Mouse (Mus musculus) Patski (cell line): ENCODE measurements around the gene Cgnl1. TPM values are rescaled to one million over a fixed set of nuclear protein-coding genes. Genes with fewer than 3 reads are reported as not detected.

ENCODE experiments used
- ATAC-seq: fragments of 100-300 bp; one replicate; pipeline ENCODE4 v1.8.0; 2021
- CTCF ChIA-PET: fragments of 350-600 bp; sonication (Branson Sonifier 250); formaldehyde crosslinking; loops from one replicate; lab custom pipeline; 2022; ENCODE audit warnings: inconsistent platforms; lab: Charles Lee
- POLR2A ChIA-PET: fragments of 350-600 bp; sonication (Branson Sonifier 250); formaldehyde crosslinking; loops from one replicate; lab custom pipeline; 2022; ENCODE audit warnings: antibody characterized with exemption, inconsistent platforms; lab: Charles Lee
- DNase-seq: peaks from one replicate; pipeline ENCODE4 v3.0.0-alpha.2; 2011; ENCODE audit warnings: low read depth, low spot score
- H3K27me3 ChIP-seq: fragments of 371-371 bp; one replicate; pipeline ENCODE4 v1.5.1; 2021
- CTCF ChIP-seq: fragments of 100-300 bp; IDR thresholded peaks from one replicate; pipeline ENCODE4 v1.5.1; 2021
- in situ Hi-C: fragments of 300-500 bp; cut with MboI; formaldehyde crosslinking; loops from 3 replicates; pipeline ENCODE4 v1.11.1; 2018; ENCODE audit warnings: low pct_unique_long_range_greater_than_20kb, mixed read lengths
- polyA plus RNA-seq: library from polyadenylated mRNA; unstranded; gene quantifications from one replicate; pipeline ENCODE4 v1.2.3, GENCODE M21; 2021

Gene Cgnl1
- polyA plus RNA-seq, 1 experiment from 2014 or later, result 114 TPM

- no peak for ATAC-seq
- in situ Hi-C loops, result no loop called here
- POLR2A ChIA-PET, result no interaction called here
- no peaks in the 10 kb centered on the region for H3K27me3 ChIP-seq
- no peak for DNase-seq
- no peak for TF ChIP-seq CTCF
- CTCF ChIA-PET, result interaction anchor here (1.1 to 1.9 kb wide), 5 partner anchors 11 to 30 kb away, joined by 3 to 6 read pairs (median 5); no protein-coding TSS in a partner anchor
Observed at GRCm38 (mm10) chr9:71599861-71600260, 171.5 kb downstream of the Cgnl1 start.

GRCm38 (mm10) chr9:71596888-71597287 is 174.5 kb downstream of the Cgnl1 start:
- ChIA-PET CTCF (no interaction called here), POLR2A (no interaction called here)
- H3K27me3 ChIP-seq, result no peaks in the 10 kb centered on the region
- TF ChIP-seq CTCF, result no peak
- no peak for DNase-seq
- in situ Hi-C loops, result no loop called here
- ATAC-seq, result no peak

- in situ Hi-C loops, result no loop called here
Observed at GRCm38 (mm10) chr9:71592577-71593285, 178.7 kb downstream of the Cgnl1 start.

GRCm38 (mm10) chr9:71591938-71592548 is 179.4 kb downstream of the Cgnl1 start, which contains the start of gene Myzap:
Gene Myzap (minus strand): TSS chr9:71592360.
- in situ Hi-C loops, result no loop called here
- CTCF ChIA-PET, result interaction anchor here (0.7 kb wide), 1 partner anchor 24 kb away, joined by 3 read pairs; no protein-coding TSS in a partner anchor
- no peak for TF ChIP-seq CTCF
- ATAC-seq (peak; percentile 57), DNase-seq (no peak)
- POLR2A ChIA-PET, result interaction anchor here (0.6 kb wide), 1 partner anchor 1107 kb away, joined by 5 read pairs; no protein-coding TSS in a partner anchor
- H3K27me3 ChIP-seq, result no peaks in the 10 kb centered on the region

More at GRCm38 (mm10) chr9:71592577-71593285, 178.7 kb downstream of the Cgnl1 start:
- CTCF ChIA-PET, result interaction anchor here (0.7 kb wide), 1 partner anchor 23 kb away, joined by 3 read pairs; no protein-coding TSS in a partner anchor
- TF ChIP-seq CTCF, result no peak
- ATAC-seq, result no peak
- no peaks in the 10 kb centered on the region for H3K27me3 ChIP-seq
- DNase-seq, result no peak
- POLR2A ChIA-PET, result interaction anchor here (0.6 kb wide), 1 partner anchor 1107 kb away, joined by 5 read pairs; no protein-coding TSS in a partner anchor

- TF ChIP-seq CTCF, result no peak
- ChIA-PET POLR2A (no interaction called here), CTCF (no interaction called here)
- in situ Hi-C loops, result no loop called here
- H3K27me3 ChIP-seq, result no peaks in the 10 kb centered on the region
- ATAC-seq (no peak), DNase-seq (no peak)
Observed at GRCm38 (mm10) chr9:71591106-71591505, 180.3 kb downstream of the Cgnl1 start.

GRCm38 (mm10) chr9:71589771-71590170 is 181.6 kb downstream of the Cgnl1 start:
- no peak for ATAC-seq
- ChIA-PET CTCF (no interaction called here), POLR2A (interaction anchor here (0.7 kb wide), 1 partner anchor 29 kb away, joined by 3 read pairs; no protein-coding TSS in a partner anchor)
- no peak for TF ChIP-seq CTCF
- in situ Hi-C loops, result no loop called here
- no peaks in the 10 kb centered on the region for H3K27me3 ChIP-seq
- DNase-seq, result no peak

- ATAC-seq, result no peak
- DNase-seq, result no peak
- POLR2A ChIA-PET, result interaction anchor here (0.7 kb wide), 1 partner anchor 28 kb away, joined by 3 read pairs; no protein-coding TSS in a partner anchor
- in situ Hi-C loops, result no loop called here
- TF ChIP-seq CTCF, result no peak
- CTCF ChIA-PET, result interaction anchor here (1.2 to 1.9 kb wide), 3 partner anchors 11 to 28 kb away, joined by 3 to 6 read pairs (median 5); no protein-coding TSS in a partner anchor
- H3K27me3 ChIP-seq, result no peaks in the 10 kb centered on the region
Observed at GRCm38 (mm10) chr9:71588930-71589592, 182.3 kb downstream of the Cgnl1 start.

GRCm38 (mm10) chr9:71586408-71586807 is 185.0 kb downstream of the Cgnl1 start:
- CTCF ChIA-PET, result interaction anchor here (1.4 kb wide), 1 partner anchor 12 kb away, joined by 4 read pairs; no protein-coding TSS in a partner anchor

GRCm38 (mm10) chr9:71582771-71583170 is 188.6 kb downstream of the Cgnl1 start:
- ChIA-PET CTCF (no interaction called here), POLR2A (no interaction called here)
- in situ Hi-C loops, result no loop called here
- ATAC-seq, result no peak
- DNase-seq, result no peak
- TF ChIP-seq CTCF, result no peak
- H3K27me3 ChIP-seq, result no peaks in the 10 kb centered on the region

More at GRCm38 (mm10) chr9:71586408-71586807, 185.0 kb downstream of the Cgnl1 start:
- DNase-seq (no peak), ATAC-seq (no peak)
- no peaks in the 10 kb centered on the region for H3K27me3 ChIP-seq
- in situ Hi-C loops, result no loop called here
- POLR2A ChIA-PET, result no interaction called here
- TF ChIP-seq CTCF, result no peak

GRCm38 (mm10) chr9:71578896-71579564 is 192.4 kb downstream of the Cgnl1 start:
- POLR2A ChIA-PET, result no interaction called here
- no peak for DNase-seq
- TF ChIP-seq CTCF, result no peak
- H3K27me3 ChIP-seq, result no peaks in the 10 kb centered on the region
- CTCF ChIA-PET, result no interaction called here
- in situ Hi-C loops, result no loop called here
- ATAC-seq, result no peak

Other genes with a start within 250 kb of the Cgnl1 start
- 0.71 TPM for gene Myzap, start 179.2 kb downstream of the Cgnl1 start, polyA plus RNA-seq